Mouse (Mus musculus): Measurements from ENCODE around the gene Pogz. TPM values are rescaled to one million over a fixed set of nuclear protein-coding genes. Genes with fewer than 3 reads are reported as not detected.
"Not testable (repeated sequence)": the region's sequence is repeated elsewhere in the genome, so short reads cannot be mapped to it uniquely, and the experiment has no call there.

The Pogz gene
- polyA plus RNA-seq, 1 experiment from 2014 or later = 25.0 TPM

DNA sequence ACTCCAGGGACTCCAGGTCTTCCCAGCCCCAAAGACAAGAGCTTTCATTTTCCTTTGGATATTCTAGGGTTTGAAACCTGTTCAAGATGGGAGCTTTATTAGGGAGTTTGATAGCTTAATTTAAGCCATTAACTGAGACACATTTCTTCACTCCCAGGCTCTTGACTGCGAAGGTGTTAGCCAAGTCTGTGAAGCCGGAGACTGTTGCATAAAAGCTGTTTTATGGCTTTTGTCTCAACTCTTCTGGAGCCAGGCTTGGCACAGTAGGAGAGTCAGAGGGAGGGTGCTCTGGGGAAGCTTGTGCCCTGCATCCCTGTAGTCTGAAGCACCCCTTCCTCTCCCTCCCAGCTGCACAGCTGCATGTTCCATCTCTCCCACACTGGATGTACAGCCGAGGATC is 85.0 kb downstream of the Pogz start:
- H3K4me3 ChIP-seq = no peak overlapping the region
- no peak for ATAC-seq (ENCODE audit: low FRiP score, low read depth)
- no peaks in the 10 kb centered on the region for H3K9me3 ChIP-seq
- H3K9ac ChIP-seq = no peak overlapping the region
- H3K27ac ChIP-seq = no peak overlapping the region
- H3K36me3 ChIP-seq = no peaks in the 10 kb centered on the region
- no peaks in the 10 kb centered on the region for H3K27me3 ChIP-seq
- H3K4me1 ChIP-seq = no peaks in the 10 kb centered on the region
- WGBS = 14% methylated on average over 3 of the region's 3 CpGs
- H3K4me2 ChIP-seq (replicated peaks) = no peak overlapping the region

DNA sequence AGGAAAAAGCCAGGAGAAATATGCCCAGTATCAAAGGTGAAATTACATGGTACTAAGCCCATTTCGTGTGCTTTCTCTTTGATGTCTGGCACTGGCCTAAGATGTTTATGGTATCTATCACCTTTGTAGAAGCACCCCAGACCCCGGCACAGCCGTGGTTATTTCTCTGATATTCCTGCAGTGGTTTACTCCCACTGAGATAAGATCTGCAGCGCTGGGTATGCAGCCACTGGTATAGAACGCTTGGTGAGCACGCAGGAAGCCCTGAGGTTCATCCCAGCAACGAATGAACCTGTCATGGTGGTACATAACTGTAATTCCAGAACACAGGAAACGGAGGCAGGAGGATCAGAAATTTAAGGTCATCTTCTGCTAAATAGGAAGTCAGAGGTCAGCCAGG is 87.3 kb downstream of the Pogz start:
- 39% methylated on average over 8 of the region's 8 CpGs for WGBS
- ATAC-seq (ENCODE audit: low FRiP score, low read depth) = no peak

DNA sequence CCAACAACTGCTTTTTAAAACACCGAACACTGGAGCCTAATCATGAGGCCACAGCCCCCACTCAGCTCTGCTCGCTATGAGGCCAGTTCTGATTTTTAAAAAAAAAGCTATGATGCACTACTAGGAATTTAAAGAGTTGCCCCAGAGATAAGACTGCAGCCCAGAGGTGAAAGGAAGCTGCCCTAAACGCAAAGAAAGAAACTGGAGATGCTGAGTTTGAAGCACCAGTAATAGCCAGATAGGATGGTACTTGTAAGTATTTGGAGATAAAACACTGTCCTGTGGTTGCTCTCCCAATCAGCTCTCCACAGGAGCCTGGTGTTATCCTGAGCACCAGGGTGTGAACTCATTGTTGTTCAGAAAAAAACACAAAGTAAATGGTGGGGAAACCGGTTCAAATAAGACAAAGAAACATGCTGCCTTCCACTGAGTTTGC is 89.0 kb downstream of the Pogz start:
- not testable (repeated sequence) for H3K27ac ChIP-seq; ATAC-seq (ENCODE audit: low FRiP score, low read depth); H3K27me3 ChIP-seq; H3K4me1 ChIP-seq; H3K4me3 ChIP-seq; H3K36me3 ChIP-seq; H3K9ac ChIP-seq; H3K4me2 ChIP-seq (replicated peaks); H3K9me3 ChIP-seq
- WGBS = 54% methylated on average over 4 of the region's 4 CpGs

More for the DNA sequence above, 87.3 kb downstream of the Pogz start:
- Histone ChIP-seq H3K27me3 (no peaks in the 10 kb centered on the region), H3K27ac (no peak overlapping the region), H3K36me3 (no peaks in the 10 kb centered on the region), H3K4me1 (no peaks in the 10 kb centered on the region), H3K9me3 (no peaks in the 10 kb centered on the region), H3K9ac (no peak overlapping the region), H3K4me3 (no peak overlapping the region), H3K4me2 (replicated peaks) (no peak overlapping the region)

DNA sequence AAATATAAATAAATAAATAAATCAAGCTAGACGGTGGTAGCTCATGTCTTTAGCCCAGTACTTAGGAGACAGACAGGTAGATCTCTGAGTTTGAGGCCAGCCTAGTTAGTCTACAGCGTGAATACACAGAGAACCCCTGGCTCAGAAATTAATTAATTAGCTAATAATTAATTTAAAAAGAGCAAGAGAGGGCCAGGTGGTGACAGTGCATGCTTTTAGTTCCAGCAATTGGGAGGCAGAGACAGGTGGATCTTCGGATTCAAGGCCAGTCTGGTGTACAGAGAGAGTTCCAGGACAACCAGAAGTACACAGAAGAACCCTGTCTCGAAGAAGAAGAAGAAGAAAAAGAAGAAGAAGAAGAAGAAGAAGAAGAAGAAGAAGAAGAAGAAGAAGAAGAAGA is 91.6 kb downstream of the Pogz start:
- not testable (repeated sequence) for H3K4me2 ChIP-seq (replicated peaks); H3K9ac ChIP-seq; ATAC-seq (ENCODE audit: low FRiP score, low read depth); H3K27me3 ChIP-seq; H3K9me3 ChIP-seq; H3K36me3 ChIP-seq; H3K4me3 ChIP-seq; H3K27ac ChIP-seq
- WGBS = 82% methylated on average over 4 of the region's 4 CpGs
- peaks cover 13% of the 10 kb centered on the region for H3K4me1 ChIP-seq

DNA sequence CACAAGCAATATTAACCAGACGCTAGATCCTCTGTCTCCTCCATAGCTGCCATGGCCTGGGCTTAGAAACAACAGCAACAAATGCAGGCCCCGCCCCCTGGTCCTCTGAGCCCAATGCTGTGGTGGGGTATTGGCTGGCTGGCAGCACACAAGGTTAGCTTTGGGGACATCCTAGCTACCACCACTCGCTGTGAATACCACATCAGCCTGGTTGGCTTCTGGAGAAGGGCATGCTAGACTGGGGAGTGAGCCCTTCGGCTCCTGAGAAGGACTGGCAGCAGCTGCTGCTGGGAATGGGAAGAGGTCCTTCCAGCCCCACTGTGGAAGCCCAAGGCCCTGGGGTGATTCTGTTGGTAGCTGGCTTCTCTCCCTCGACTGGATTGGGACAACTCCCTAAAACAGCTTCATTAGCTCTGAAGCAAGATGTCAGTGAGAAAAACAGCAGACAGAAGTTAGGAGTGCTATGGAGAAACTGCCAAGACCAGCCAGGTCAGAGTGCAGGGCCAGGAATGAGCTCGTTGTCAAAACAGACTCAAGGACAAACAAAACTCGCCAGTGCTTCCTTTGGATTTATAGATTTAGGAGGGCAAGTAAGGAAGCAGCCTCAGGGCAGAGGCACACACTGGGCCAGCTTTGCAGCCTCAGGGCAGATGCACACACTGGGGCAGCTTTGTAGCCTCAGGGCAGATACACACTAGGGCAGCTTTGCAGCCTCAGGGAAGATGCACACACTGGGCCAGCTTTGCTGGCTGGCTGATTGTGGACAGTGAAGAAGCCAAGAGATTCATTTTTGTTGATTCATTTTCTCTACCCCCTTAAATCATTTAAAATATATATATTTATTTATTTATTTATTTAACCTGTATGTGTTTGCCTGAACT is 93.3 kb downstream of the Pogz start:
- not testable (repeated sequence) for H3K4me2 ChIP-seq (replicated peaks); ATAC-seq (ENCODE audit: low FRiP score, low read depth); H3K27ac ChIP-seq; H3K36me3 ChIP-seq; H3K4me3 ChIP-seq; H3K9me3 ChIP-seq; H3K9ac ChIP-seq; H3K27me3 ChIP-seq
- WGBS = 32% methylated on average over 7 of the region's 7 CpGs
- H3K4me1 ChIP-seq = peaks cover 13% of the 10 kb centered on the region

DNA sequence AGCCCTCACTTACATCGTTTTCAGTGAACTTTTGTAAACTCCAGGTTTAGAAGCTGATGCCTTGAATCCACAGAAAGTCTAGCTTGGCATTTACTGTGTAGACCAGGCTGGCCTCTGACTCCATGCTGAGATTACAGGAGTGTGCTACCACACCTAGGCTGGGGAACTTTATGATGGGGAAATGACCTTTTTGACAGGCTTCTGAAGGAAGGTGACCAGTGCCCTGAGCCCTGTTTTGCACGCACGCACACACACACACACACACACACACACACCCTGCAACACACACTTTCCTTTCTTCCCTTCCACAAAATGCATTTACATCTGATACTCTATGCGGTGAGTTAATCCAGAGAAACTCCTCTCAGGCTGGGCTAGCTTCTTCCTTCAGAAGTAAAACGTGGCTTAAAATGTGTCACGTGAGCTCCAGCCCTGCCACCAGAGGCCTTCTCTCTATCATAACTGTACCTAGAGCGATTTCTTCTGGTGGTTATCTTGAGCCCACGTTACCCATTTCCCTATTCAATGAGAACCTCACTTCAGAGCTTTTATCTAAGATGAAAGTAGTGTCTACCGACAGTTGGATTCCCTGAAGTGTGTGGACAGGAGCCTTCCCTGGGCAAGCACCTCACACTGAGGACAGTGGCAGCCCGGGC is 94.2 kb downstream of the Pogz start:
- not testable (repeated sequence) for H3K9me3 ChIP-seq; H3K4me2 ChIP-seq (replicated peaks); H3K9ac ChIP-seq; H3K4me3 ChIP-seq; H3K27me3 ChIP-seq; ATAC-seq (ENCODE audit: low FRiP score, low read depth); H3K36me3 ChIP-seq; H3K27ac ChIP-seq
- peaks cover 13% of the 10 kb centered on the region for H3K4me1 ChIP-seq
- WGBS = 79% methylated on average over 10 of the region's 10 CpGs

Other genes starting within 250 kb of the Pogz start
- not detected in 2 replicates for gene Gm10972, start 194.5 kb upstream of the Pogz start, polyA plus RNA-seq (2015; fragmentation: Nextera tagmentation; extraction: Ambion mirVana)
- 4.9 and 5.3 TPM in 2 replicates for gene Tuft1, start 178.7 kb upstream of the Pogz start, polyA plus RNA-seq (2015; fragmentation: Nextera tagmentation; extraction: Ambion mirVana)
- gene Selenbp2, start 144.0 kb upstream of the Pogz start, polyA plus RNA-seq (2015; fragmentation: Nextera tagmentation; extraction: Ambion mirVana) = 0.63 and 0.75 TPM in 2 replicates
- 7.1 and 7.3 TPM in 2 replicates for gene Cgn, start 51.1 kb upstream of the Pogz start, polyA plus RNA-seq (2015; fragmentation: Nextera tagmentation; extraction: Ambion mirVana)
- gene Psmb4, start 49.4 kb downstream of the Pogz start, polyA plus RNA-seq (2015; fragmentation: Nextera tagmentation; extraction: Ambion mirVana) = 361 and 368 TPM in 2 replicates
- 32.7 and 34.8 TPM in 2 replicates for gene Selenbp1, start 95.5 kb downstream of the Pogz start, polyA plus RNA-seq (2015; fragmentation: Nextera tagmentation; extraction: Ambion mirVana)
- gene Rfx5, start 116.5 kb downstream of the Pogz start, polyA plus RNA-seq (2015; fragmentation: Nextera tagmentation; extraction: Ambion mirVana) = 8.6 TPM in 2 replicates
- gene Pi4kb, start 137.2 kb downstream of the Pogz start, polyA plus RNA-seq (2015; fragmentation: Nextera tagmentation; extraction: Ambion mirVana) = 27.8 and 34.3 TPM in 2 replicates
- gene Zfp687, start 177.9 kb downstream of the Pogz start, polyA plus RNA-seq (2015; fragmentation: Nextera tagmentation; extraction: Ambion mirVana) = 23.5 and 24.4 TPM in 2 replicates
- 282 and 310 TPM in 2 replicates for gene Psmd4, start 205.0 kb downstream of the Pogz start, polyA plus RNA-seq (2015; fragmentation: Nextera tagmentation; extraction: Ambion mirVana)

All from limb, embryonic 13.5 days (tissue).